ENCODE assay signal across 9 mouse cellular contexts in genomic region chr12:44547721-44548369, GRCm38 (mm10).
DNase-seq lines count a peak whose midpoint lies in the region; ATAC-seq and TF ChIP-seq lines count a peak whose summit lies in the region.
"Had no signal": no experiment of that assay in that cellular context is flagged by ENCODE, and none has a peak within 500 bp of the region (broad histone marks: within the 10 kb centered on the region; RNA-seq: fewer than 3 reads in every experiment).

No protein-coding gene starts in this region.

- no peak overlapping the region for H3K4me3 ChIP-seq in kidney, embryonic 15.5 days (replicated peaks)
- H3K4me3 ChIP-seq in cerebellum, adult 2 months (replicated peaks; ENCODE audit: insufficient read depth, low read depth, low read length), result no peak overlapping the region
- no peak overlapping the region for H3K4me3 ChIP-seq in midbrain, embryonic 16.5 days (ENCODE audit: low read depth, low read length)
- H3K4me3 ChIP-seq: megakaryocyte, embryonic 14.5 days had no signal

- peak; percentile 51 for DNase-seq in kidney, adult 11 months
- peak; percentile 80 to 87 for DNase-seq in cerebellum, adult 2 months
- DNase-seq in forelimb bud, embryonic 11.5 days (ENCODE audit: low read depth, low spot score), result peak; percentile 46
- DNase-seq in kidney, adult 18-20 months, result peak; percentile 80
- peak; percentile 37 to 74 for DNase-seq in left cerebral cortex, postnatal 36 days (ENCODE audit: low spot score in 2 of 2)
- peak; percentile 22 to 67 for DNase-seq in spleen, postnatal 4 days (ENCODE audit: low spot score in 2 of 2)

- 47% methylated on average over 8 of the region's 8 CpGs for WGBS in kidney, embryonic 15.5 days
- 12% methylated on average over 8 of the region's 8 CpGs for whole genome bisulfite sequencing in cerebellum, adult 2 months
- WGBS in midbrain, embryonic 16.5 days, result 49% methylated on average over 8 of the region's 8 CpGs

- no peaks in the 10 kb centered on the region for H3K9me3 ChIP-seq in kidney, embryonic 15.5 days (replicated peaks)
- H3K9me3 ChIP-seq in midbrain, embryonic 16.5 days (replicated peaks; ENCODE audit: control insufficient read depth, low read length, poor library complexity, severe bottlenecking), result no peaks in the 10 kb centered on the region
- H3K9me3 ChIP-seq: megakaryocyte, embryonic 14.5 days had no signal

- no peaks in the 10 kb centered on the region for H3K36me3 ChIP-seq in kidney, embryonic 15.5 days
- H3K36me3 ChIP-seq in midbrain, embryonic 16.5 days (ENCODE audit: control insufficient read depth, insufficient read depth, low read length), result peaks cover 5% of the 10 kb centered on the region; the same call in 1 of the 2 replicates

- no peak for ATAC-seq in kidney, embryonic 15.5 days (replicated peaks; ENCODE audit: low FRiP score)
- ATAC-seq in midbrain, embryonic 16.5 days, result peak; percentile 55; the same call in 1 of the 2 replicates

- intact Hi-C loops in left cerebral cortex, postnatal 36 days (cut with DNase I), result loop anchor here (1.0 to 10.0 kb wide), 3 partner anchors 221 to 333 kb away; partner anchors contain the start of gene Dnajb9

- TF ChIP-seq POLR2A in cerebellum, adult 2 months (IDR thresholded peaks at IDR 0.05; ENCODE audit: borderline replicate concordance, insufficient read depth, low read length), result no peak

- no peak overlapping the region for H3K4me2 ChIP-seq in kidney, embryonic 15.5 days
- H3K4me2 ChIP-seq in midbrain, embryonic 16.5 days (ENCODE audit: low read length), result no peak overlapping the region

- H3K9ac ChIP-seq in kidney, embryonic 15.5 days, result no peak overlapping the region
- H3K9ac ChIP-seq in midbrain, embryonic 16.5 days (ENCODE audit: low read depth, low read length), result no peak overlapping the region

- H3K27ac ChIP-seq in kidney, embryonic 15.5 days, result no peak overlapping the region
- peak overlapping the region; percentile 60 for H3K27ac ChIP-seq in cerebellum, adult 2 months (ENCODE audit: insufficient read depth, low read length)
- H3K27ac ChIP-seq in midbrain, embryonic 16.5 days (ENCODE audit: low read length), result no peak overlapping the region

- H3K27me3 ChIP-seq in kidney, embryonic 15.5 days, result no peaks in the 10 kb centered on the region
- H3K27me3 ChIP-seq in cerebellum, adult 2 months (ENCODE audit: control insufficient read depth, insufficient read depth, low read length), result no peaks in the 10 kb centered on the region
- H3K27me3 ChIP-seq in midbrain, embryonic 16.5 days (ENCODE audit: control insufficient read depth, insufficient read depth, low read depth, low read length), result no peaks in the 10 kb centered on the region

- H3K4me1 ChIP-seq in kidney, embryonic 15.5 days, result no peaks in the 10 kb centered on the region
- peaks cover 5% of the 10 kb centered on the region for H3K4me1 ChIP-seq in cerebellum, adult 2 months (ENCODE audit: control insufficient read depth, insufficient read depth, low read length)
- no peaks in the 10 kb centered on the region for H3K4me1 ChIP-seq in midbrain, embryonic 16.5 days (ENCODE audit: control insufficient read depth, insufficient read depth, low read length)
- H3K4me1 ChIP-seq: megakaryocyte, embryonic 14.5 days had no signal

- TF ChIP-seq CTCF in cerebellum, adult 2 months (IDR thresholded peaks at IDR 0.05; ENCODE audit: borderline replicate concordance, insufficient read depth, low read depth, low read length), result peak; percentile 44; the same call in 1 of the 2 replicates
